Mouse (Mus musculus): ENCODE data around the gene Capza1. TPM values are rescaled to one million over a fixed set of nuclear protein-coding genes. Genes with fewer than 3 reads are reported as not detected.
"Not testable (repeated sequence)": the region's sequence is repeated elsewhere in the genome, so short reads cannot be mapped to it uniquely, and the experiment has no call there.

Capza1 gene
- polyA plus RNA-seq, 1 experiment from 2014 or later, result 50.9 TPM

- DNase-seq, result no peak
- no peaks in the 10 kb centered on the region for H3K9me3 ChIP-seq (ENCODE audit: low read length)
- H3K27me3 ChIP-seq (ENCODE audit: insufficient read depth, low read length), result no peaks in the 10 kb centered on the region
- no peak overlapping the region for H3K9ac ChIP-seq (replicated peaks)
- no peak for ATAC-seq
- no peak for TF ChIP-seq CTCF (IDR thresholded peaks at IDR 0.05; ENCODE audit: low read depth)
- TF ChIP-seq EP300 (IDR thresholded peaks at IDR 0.05; ENCODE audit: low read depth), result no peak
- H3K4me3 ChIP-seq (ENCODE audit: low read depth, low read length), result no peak overlapping the region
- H3K36me3 ChIP-seq (replicated peaks; ENCODE audit: insufficient read depth, low read length), result peaks cover 16% of the 10 kb centered on the region
- no peaks in the 10 kb centered on the region for H3K4me1 ChIP-seq (ENCODE audit: insufficient read depth)
- no peak overlapping the region for H3K4me2 ChIP-seq (ENCODE audit: low read depth, low read length)
- no peak overlapping the region for H3K27ac ChIP-seq (ENCODE audit: low read depth)
- WGBS (ENCODE audit: insufficient replicate concordance), result 89% methylated on average over 3 of the region's 3 CpGs
These were observed 24.3 kb upstream of the Capza1 start for GRCm38 (mm10) chr3:104888585-104888984.

GRCm38 (mm10) chr3:104869611-104870010 lies 5.3 kb upstream of the Capza1 start:
- TF ChIP-seq EP300 (IDR thresholded peaks at IDR 0.05; ENCODE audit: low read depth) (no peak), CTCF (IDR thresholded peaks at IDR 0.05; ENCODE audit: low read depth) (0 out of 2 replicates have a peak, but pooled peaks have one; percentile 3)

GRCm38 (mm10) chr3:104866674-104867073 lies 2.4 kb upstream of the Capza1 start:
- H3K27me3 ChIP-seq (ENCODE audit: insufficient read depth, low read length); H3K4me3 ChIP-seq (ENCODE audit: low read depth, low read length); H3K9ac ChIP-seq (replicated peaks); DNase-seq; H3K9me3 ChIP-seq (ENCODE audit: low read length); H3K36me3 ChIP-seq (replicated peaks; ENCODE audit: insufficient read depth, low read length); ATAC-seq: not testable (repeated sequence)
- Histone ChIP-seq H3K27ac (ENCODE audit: low read depth) (peak overlapping the region; percentile 58; the same call in 1 of the 2 replicates), H3K4me1 (ENCODE audit: insufficient read depth) (peaks cover 21% of the 10 kb centered on the region), H3K4me2 (ENCODE audit: low read depth, low read length) (peak overlapping the region; percentile 77)

More at GRCm38 (mm10) chr3:104869611-104870010, 5.3 kb upstream of the Capza1 start:
- no peak for ATAC-seq
- DNase-seq, result no peak
- Histone ChIP-seq H3K9ac (replicated peaks) (no peak overlapping the region), H3K27me3 (ENCODE audit: insufficient read depth, low read length) (no peaks in the 10 kb centered on the region), H3K36me3 (replicated peaks; ENCODE audit: insufficient read depth, low read length) (peaks cover 32% of the 10 kb centered on the region), H3K4me1 (ENCODE audit: insufficient read depth) (peaks cover 9% of the 10 kb centered on the region), H3K9me3 (ENCODE audit: low read length) (no peaks in the 10 kb centered on the region), H3K27ac (ENCODE audit: low read depth) (no peak overlapping the region), H3K4me3 (ENCODE audit: low read depth, low read length) (no peak overlapping the region), H3K4me2 (ENCODE audit: low read depth, low read length) (no peak overlapping the region)

GRCm38 (mm10) chr3:104865341-104865788 lies 1.1 kb upstream of the Capza1 start:
- H3K36me3 ChIP-seq (replicated peaks; ENCODE audit: insufficient read depth, low read length), result no peaks in the 10 kb centered on the region
- WGBS (ENCODE audit: insufficient replicate concordance), result under 1% methylated on average over 12 of the region's 12 CpGs

GRCm38 (mm10) chr3:104864651-104865340 lies 491 bp upstream of the Capza1 start:
- peak overlapping the region; percentile 98 for H3K27ac ChIP-seq (ENCODE audit: low read depth)
- ATAC-seq (peak; percentile 79), DNase-seq (peak; percentile 86)
- TF ChIP-seq EP300 (IDR thresholded peaks at IDR 0.05; ENCODE audit: low read depth), result no peak
- peak; percentile 9; the same call in 1 of the 2 replicates for TF ChIP-seq CTCF (IDR thresholded peaks at IDR 0.05; ENCODE audit: low read depth)
- no peaks in the 10 kb centered on the region for H3K27me3 ChIP-seq (ENCODE audit: insufficient read depth, low read length)
- no peaks in the 10 kb centered on the region for H3K9me3 ChIP-seq (ENCODE audit: low read length)
- no peaks in the 10 kb centered on the region for H3K36me3 ChIP-seq (replicated peaks; ENCODE audit: insufficient read depth, low read length)
- peak overlapping the region; percentile 79 for H3K4me3 ChIP-seq (ENCODE audit: low read depth, low read length)
- peaks cover 26% of the 10 kb centered on the region for H3K4me1 ChIP-seq (ENCODE audit: insufficient read depth)
- under 1% methylated on average over 48 of the region's 48 CpGs for WGBS (ENCODE audit: insufficient replicate concordance)
- H3K9ac ChIP-seq (replicated peaks), result peak overlapping the region; percentile 89
- H3K4me2 ChIP-seq (ENCODE audit: low read depth, low read length), result peak overlapping the region; percentile 77

More at GRCm38 (mm10) chr3:104865341-104865788, 1.1 kb upstream of the Capza1 start:
- H3K27me3 ChIP-seq (ENCODE audit: insufficient read depth, low read length), result no peaks in the 10 kb centered on the region
- H3K4me1 ChIP-seq (ENCODE audit: insufficient read depth), result peaks cover 25% of the 10 kb centered on the region
- H3K4me2 ChIP-seq (ENCODE audit: low read depth, low read length), result peak overlapping the region; percentile 77
- no peaks in the 10 kb centered on the region for H3K9me3 ChIP-seq (ENCODE audit: low read length)
- DNase-seq, result no peak
- peak overlapping the region; percentile 79 for H3K4me3 ChIP-seq (ENCODE audit: low read depth, low read length)
- peak overlapping the region; percentile 89 for H3K9ac ChIP-seq (replicated peaks)
- TF ChIP-seq EP300 (IDR thresholded peaks at IDR 0.05; ENCODE audit: low read depth) (peak; percentile 16; the same call in 1 of the 2 replicates), CTCF (IDR thresholded peaks at IDR 0.05; ENCODE audit: low read depth) (no peak)
- peak; percentile 28 for ATAC-seq
- H3K27ac ChIP-seq (ENCODE audit: low read depth), result peak overlapping the region; percentile 98

GRCm38 (mm10) chr3:104858560-104858959 lies 5.7 kb downstream of the Capza1 start:
- DNase-seq (no peak), ATAC-seq (peak; percentile 23; the same call in 1 of the 2 replicates)
- WGBS (ENCODE audit: insufficient replicate concordance), result 75% methylated on average over 1 of the region's 1 CpGs
- Histone ChIP-seq H3K4me2 (ENCODE audit: low read depth, low read length) (no peak overlapping the region), H3K27ac (ENCODE audit: low read depth) (no peak overlapping the region), H3K9me3 (ENCODE audit: low read length) (no peaks in the 10 kb centered on the region), H3K4me3 (ENCODE audit: low read depth, low read length) (no peak overlapping the region), H3K27me3 (ENCODE audit: insufficient read depth, low read length) (no peaks in the 10 kb centered on the region), H3K36me3 (replicated peaks; ENCODE audit: insufficient read depth, low read length) (peaks cover 15% of the 10 kb centered on the region), H3K4me1 (ENCODE audit: insufficient read depth) (peaks cover 34% of the 10 kb centered on the region), H3K9ac (replicated peaks) (no peak overlapping the region)
- TF ChIP-seq CTCF (IDR thresholded peaks at IDR 0.05; ENCODE audit: low read depth) (no peak), EP300 (IDR thresholded peaks at IDR 0.05; ENCODE audit: low read depth) (no peak)
